In genomic region chr6:88044577-88045405, GRCm38 (mm10) we compare ENCODE assay signal across 8 mouse cellular contexts. TPM values are rescaled to one million over a fixed set of nuclear protein-coding genes. Genes with fewer than 3 reads are reported as not detected.
DNase-seq lines count a peak whose midpoint lies in the region; ATAC-seq and TF ChIP-seq lines count a peak whose summit lies in the region.

Gene Rab7 (minus strand): TSS chr6:88045270.

- peak within 1 kb of the TSS; percentile 98 for H3K9ac ChIP-seq in embryonic facial prominence, embryonic 13.5 days
- H3K9ac ChIP-seq in limb, embryonic 12.5 days (replicated peaks): peak within 1 kb of the TSS; percentile 94
- H3K9ac ChIP-seq in midbrain, embryonic 15.5 days: peak within 1 kb of the TSS; percentile 93

- peak within 1 kb of the TSS; percentile 97 for H3K4me3 ChIP-seq in embryonic facial prominence, embryonic 13.5 days
- H3K4me3 ChIP-seq in kidney, adult 2 months (ENCODE audit: insufficient read depth, low read depth, low read length): peak within 1 kb of the TSS; percentile 88
- H3K4me3 ChIP-seq in limb, embryonic 12.5 days (replicated peaks): peak within 1 kb of the TSS; percentile 98
- peak within 1 kb of the TSS; percentile 93 for H3K4me3 ChIP-seq in midbrain, embryonic 15.5 days
- peak within 1 kb of the TSS; percentile 80 for H3K4me3 ChIP-seq in spleen, adult 2 months (ENCODE audit: extremely low read depth, insufficient read depth, insufficient read length)

- no peak for TF ChIP-seq CTCF in kidney, adult 2 months (conservative IDR thresholded peaks at IDR 0.05; ENCODE audit: insufficient read depth, insufficient read length, low read depth, low read length)
- TF ChIP-seq CTCF in spleen, adult 2 months (IDR thresholded peaks at IDR 0.05; ENCODE audit: extremely low read depth, insufficient read depth, insufficient read length, insufficient replicate concordance): no peak

- H3K27ac ChIP-seq in embryonic facial prominence, embryonic 13.5 days: peak within 1 kb of the TSS; percentile 76
- peak within 1 kb of the TSS; percentile 73 for H3K27ac ChIP-seq in kidney, adult 2 months (ENCODE audit: insufficient read depth, low read depth, low read length)
- peak within 1 kb of the TSS; percentile 85 for H3K27ac ChIP-seq in limb, embryonic 12.5 days
- peak within 1 kb of the TSS; percentile 89 for H3K27ac ChIP-seq in midbrain, embryonic 15.5 days
- peak within 1 kb of the TSS; percentile 76 for H3K27ac ChIP-seq in spleen, adult 2 months (ENCODE audit: insufficient read depth, low read length)

- H3K36me3 ChIP-seq in embryonic facial prominence, embryonic 13.5 days: no peaks in the 10 kb centered on the region
- no peaks in the 10 kb centered on the region for H3K36me3 ChIP-seq in kidney, adult 2 months (ENCODE audit: control insufficient read depth, insufficient read depth, low read length)
- H3K36me3 ChIP-seq in limb, embryonic 12.5 days: peaks cover 8% of the 10 kb centered on the region; the same call in 1 of the 2 replicates
- 0 out of 2 replicates have a peak, but pooled peaks cover 2% of the 10 kb centered on the region for H3K36me3 ChIP-seq in midbrain, embryonic 15.5 days (replicated peaks)
- H3K36me3 ChIP-seq in spleen, adult 2 months (ENCODE audit: control insufficient read depth, insufficient read depth, low read length): no peaks in the 10 kb centered on the region

- peaks cover 17% of the 10 kb centered on the region for H3K27me3 ChIP-seq in embryonic facial prominence, embryonic 13.5 days
- H3K27me3 ChIP-seq in kidney, adult 2 months (replicated peaks; ENCODE audit: control insufficient read depth, insufficient read depth, low read length): no peaks in the 10 kb centered on the region
- peaks cover 10% of the 10 kb centered on the region; the same call in 1 of the 2 replicates for H3K27me3 ChIP-seq in limb, embryonic 12.5 days
- H3K27me3 ChIP-seq in midbrain, embryonic 15.5 days (replicated peaks): 0 out of 2 replicates have a peak, but pooled peaks cover 14% of the 10 kb centered on the region
- no peaks in the 10 kb centered on the region for H3K27me3 ChIP-seq in spleen, adult 2 months (ENCODE audit: control insufficient read depth, insufficient read depth, low read length)

- TF ChIP-seq POLR2A in kidney, adult 2 months (IDR thresholded peaks at IDR 0.05; ENCODE audit: low read depth, low read length): peak; percentile 42
- peak; percentile 75 for TF ChIP-seq POLR2A in spleen, adult 2 months (IDR thresholded peaks at IDR 0.05; ENCODE audit: low read depth, low read length)

- WGBS in embryonic facial prominence, embryonic 13.5 days: under 1% methylated on average over 80 of the region's 82 CpGs
- under 1% methylated on average over 77 of the region's 82 CpGs for WGBS in kidney, adult 2 months
- 2% methylated on average over 80 of the region's 82 CpGs for WGBS in limb, embryonic 12.5 days
- under 1% methylated on average over 82 of the region's 82 CpGs for WGBS in midbrain, embryonic 15.5 days
- under 1% methylated on average over 79 of the region's 82 CpGs for WGBS in spleen, adult 2 months

- peaks cover 26% of the 10 kb centered on the region for H3K4me1 ChIP-seq in embryonic facial prominence, embryonic 13.5 days
- H3K4me1 ChIP-seq in kidney, adult 2 months (ENCODE audit: control insufficient read depth, insufficient read depth, low read length): peaks cover 24% of the 10 kb centered on the region
- peaks cover 19% of the 10 kb centered on the region for H3K4me1 ChIP-seq in limb, embryonic 12.5 days (replicated peaks)
- peaks cover 34% of the 10 kb centered on the region for H3K4me1 ChIP-seq in midbrain, embryonic 15.5 days
- H3K4me1 ChIP-seq in spleen, adult 2 months (ENCODE audit: control insufficient read depth, insufficient read depth, insufficient read length): peaks cover 5% of the 10 kb centered on the region; the same call in 1 of the 2 replicates

- DNase-seq in 3134 (ENCODE audit: extremely low read depth, insufficient read length, low spot score): peak; percentile 94
- peak; percentile 98 for DNase-seq in adrenal gland, postnatal 36 days
- peak; percentile 96 to 98 for DNase-seq in heart, adult 18-20 months
- peak; percentile 98 for DNase-seq in kidney, adult 2 months
- peak; percentile 93 to 96 for DNase-seq in spleen, adult 2 months (ENCODE audit: low read depth in 1 of 2, low spot score in 2 of 2)

- no peaks in the 10 kb centered on the region for H3K9me3 ChIP-seq in embryonic facial prominence, embryonic 13.5 days
- H3K9me3 ChIP-seq in limb, embryonic 12.5 days: no peaks in the 10 kb centered on the region
- no peaks in the 10 kb centered on the region for H3K9me3 ChIP-seq in midbrain, embryonic 15.5 days

- H3K4me2 ChIP-seq in embryonic facial prominence, embryonic 13.5 days: peak within 1 kb of the TSS; percentile 94
- H3K4me2 ChIP-seq in limb, embryonic 12.5 days: peak within 1 kb of the TSS; percentile 94
- peak within 1 kb of the TSS; percentile 94 for H3K4me2 ChIP-seq in midbrain, embryonic 15.5 days

- ATAC-seq in embryonic facial prominence, embryonic 13.5 days (ENCODE audit: insufficient number of reproducible peaks, insufficient read depth, low FRiP score, low TSS enrichment, low read depth): peak; percentile 98
- peak; percentile 97 for ATAC-seq in limb, embryonic 12.5 days (ENCODE audit: insufficient number of reproducible peaks, insufficient read depth, low FRiP score, low TSS enrichment, low read depth)
- ATAC-seq in midbrain, embryonic 15.5 days (replicated peaks): peak; percentile 99

RNA-seq across cellular contexts. Expression of gene Rab7, which starts in this region (rescaled TPM):
- total RNA-seq in adrenal gland, postnatal 36 days (2021): 100 to 1,000 TPM; 311 to 361 TPM
- 185 and 195 TPM in 2 replicates for polyA plus RNA-seq in embryonic facial prominence, embryonic 13.5 days (2015; fragmentation: Nextera tagmentation; extraction: Ambion mirVana)
- 100 to 1,000 TPM; 271 to 283 TPM for total RNA-seq in heart, adult 18-20 months (2021)
- polyA plus RNA-seq in kidney, adult 2 months (2012; rRNA removed): 316 and 386 TPM in 2 replicates
- 154 and 171 TPM in 2 replicates for polyA plus RNA-seq in limb, embryonic 12.5 days (2016; fragmentation: Nextera tagmentation; extraction: Ambion mirVana)
- 344 and 347 TPM in 2 replicates for polyA plus RNA-seq in midbrain, embryonic 15.5 days (2015; fragmentation: Nextera tagmentation; extraction: Ambion mirVana)
- polyA plus RNA-seq in spleen, adult 2 months (2012; rRNA removed): 76.4 TPM in 2 replicates

Comparison
In these comparisons a context has a peak if more than half of its experiments do, and no peak if none do; other contexts are left out.
1. Peak in every context shown above with its lines: DNase-seq, ATAC-seq, H3K4me3 ChIP-seq and H3K27ac ChIP-seq.